Mouse (Mus musculus) forebrain, embryonic 16.5 days (tissue): ENCODE measurements around the gene Hist1h2ae. TPM values are rescaled to one million over a fixed set of nuclear protein-coding genes. Genes with fewer than 3 reads are reported as not detected.
A peak's percentile ranks its signal among the peaks of the same experiment; 100 is the strongest.
"Not testable (repeated sequence)": the region's sequence is repeated elsewhere in the genome, so short reads cannot be mapped to it uniquely, and the experiment has no call there.

Experiments used
- ATAC-seq: fragments of 200-750 bp; cut with Nextera tagmentation; 2 replicates; pipeline ENCODE4 v1.8.0; 2017; ENCODE audit warnings: mild to moderate bottlenecking, moderate library complexity
- H3K27ac ChIP-seq: fragments of 300-500 bp; sonication (generic); 2 replicates; pipeline ENCODE4 v1.5.1; 2014; ENCODE audit warnings: low read length, control low read depth
- H3K27me3 ChIP-seq: fragments of 300-500 bp; sonication (generic); replicated peaks from 2 replicates; pipeline ENCODE4 v1.6.1; 2014; ENCODE audit warnings: low read length; ENCODE audit not compliant: control insufficient read depth, insufficient read depth
- H3K36me3 ChIP-seq: fragments of 300-500 bp; sonication (generic); 2 replicates; pipeline ENCODE4 v1.6.1; 2014; ENCODE audit not compliant: control insufficient read depth, insufficient read depth
- H3K4me1 ChIP-seq: fragments of 300-500 bp; sonication (generic); replicated peaks from 2 replicates; pipeline ENCODE4 v1.6.1; 2014; ENCODE audit warnings: low read length; ENCODE audit not compliant: control insufficient read depth, insufficient read depth
- H3K4me2 ChIP-seq: fragments of 300-500 bp; sonication (generic); 2 replicates; pipeline ENCODE4 v1.6.1; 2014; ENCODE audit warnings: mild to moderate bottlenecking, low read length, control low read depth
- H3K4me3 ChIP-seq: fragments of 300-500 bp; sonication (generic); replicated peaks from 2 replicates; pipeline ENCODE4 v1.5.1; 2014; ENCODE audit warnings: mild to moderate bottlenecking, low read length, control low read depth
- H3K9ac ChIP-seq: fragments of 300-500 bp; sonication (generic); replicated peaks from 2 replicates; pipeline ENCODE4 v1.6.1; 2014; ENCODE audit warnings: low read depth, low read length, control low read depth
- H3K9me3 ChIP-seq: fragments of 300-500 bp; sonication (generic); 2 replicates; pipeline ENCODE4 v1.6.1; 2016; ENCODE audit warnings: low read length; ENCODE audit not compliant: control insufficient read depth
- WGBS: fragments of 180-500 bp; shearing (Covaris S2); extraction: QIAGEN DNeasy Blood & Tissue Kit; methylation state at CpG from one replicate; pipeline ENCODE4 v1.1.7; 2014; 5-methylcytosine and 5-hydroxymethylcytosine counted together
- polyA plus RNA-seq: library from polyadenylated mRNA; unstranded; fragments of >200 nt; fragmentation: Nextera tagmentation; extraction: Ambion mirVana; gene quantifications from 2 replicates; pipeline ENCODE4 v1.2.1, GENCODE M21; 2015

Hist1h2ae gene
- polyA plus RNA-seq, 1 experiment from 2014 or later = 33.0 TPM

GRCm38 (mm10) chr13:23554925-23555838 is 15.8 kb downstream of the Hist1h2ae start:
- H3K27ac ChIP-seq = peak overlapping the region; percentile 80
- H3K36me3 ChIP-seq = no peaks in the 10 kb centered on the region
- ATAC-seq = peak; percentile 84
- H3K4me1 ChIP-seq = peaks cover 16% of the 10 kb centered on the region
- H3K4me3 ChIP-seq = peak overlapping the region; percentile 58
- no peaks in the 10 kb centered on the region for H3K27me3 ChIP-seq
- under 1% methylated on average over 54 of the region's 54 CpGs for WGBS
- H3K9me3 ChIP-seq = no peaks in the 10 kb centered on the region
- H3K4me2 ChIP-seq = peak overlapping the region; percentile 99
- H3K9ac ChIP-seq = peak overlapping the region; percentile 68

GRCm38 (mm10) chr13:23554393-23554792 is 16.6 kb downstream of the Hist1h2ae start:
- H3K4me2 ChIP-seq = peak overlapping the region; percentile 99
- no peaks in the 10 kb centered on the region for H3K9me3 ChIP-seq
- H3K9ac ChIP-seq = peak overlapping the region; percentile 45
- peak overlapping the region; percentile 80 for H3K27ac ChIP-seq
- H3K27me3 ChIP-seq = no peaks in the 10 kb centered on the region
- 17% methylated on average over 9 of the region's 9 CpGs for WGBS
- peaks cover 16% of the 10 kb centered on the region for H3K4me1 ChIP-seq
- H3K36me3 ChIP-seq = no peaks in the 10 kb centered on the region
- H3K4me3 ChIP-seq = peak overlapping the region; percentile 58
- no peak for ATAC-seq

GRCm38 (mm10) chr13:23552962-23553361 is 18.1 kb downstream of the Hist1h2ae start, which contains the start of gene Hist1h1d:
Gene Hist1h1d, plus strand, starts transcription at chr13:23553262.
- H3K36me3 ChIP-seq = no peaks in the 10 kb centered on the region
- no peak for ATAC-seq
- H3K4me2 ChIP-seq = peak within 1 kb of the TSS; percentile 62
- no peak within 1 kb of the TSS for H3K9ac ChIP-seq
- H3K9me3 ChIP-seq = no peaks in the 10 kb centered on the region
- H3K27ac ChIP-seq = peak within 1 kb of the TSS; percentile 80
- no peaks in the 10 kb centered on the region for H3K27me3 ChIP-seq
- H3K4me1 ChIP-seq = peaks cover 16% of the 10 kb centered on the region
- H3K4me3 ChIP-seq = no peak within 1 kb of the TSS

GRCm38 (mm10) chr13:23551931-23552914 is 18.8 kb downstream of the Hist1h2ae start:
- Histone ChIP-seq H3K9ac (no peak overlapping the region), H3K4me2 (peak overlapping the region; percentile 62), H3K9me3 (no peaks in the 10 kb centered on the region), H3K27ac (peak overlapping the region; percentile 81), H3K27me3 (no peaks in the 10 kb centered on the region), H3K36me3 (no peaks in the 10 kb centered on the region), H3K4me3 (peak overlapping the region; percentile 44), H3K4me1 (peaks cover 16% of the 10 kb centered on the region)
- no peak for ATAC-seq
- 42% methylated on average over 8 of the region's 8 CpGs for WGBS

GRCm38 (mm10) chr13:23551146-23551834 is 19.7 kb downstream of the Hist1h2ae start, which contains the start of gene Hist1h4f:
Gene Hist1h4f, minus strand, starts transcription at chr13:23551648.
- Histone ChIP-seq H3K4me2 (peak within 1 kb of the TSS; percentile 62), H3K27ac (peak within 1 kb of the TSS; percentile 81), H3K4me1 (peaks cover 15% of the 10 kb centered on the region), H3K9ac (peak within 1 kb of the TSS; percentile 58), H3K4me3 (peak within 1 kb of the TSS; percentile 44)
- not testable (repeated sequence) for H3K9me3 ChIP-seq, H3K27me3 ChIP-seq, H3K36me3 ChIP-seq
- WGBS = under 1% methylated on average over 47 of the region's 47 CpGs
- peak; percentile 84 for ATAC-seq

- H3K27me3 ChIP-seq = no peaks in the 10 kb centered on the region
- H3K36me3 ChIP-seq = no peaks in the 10 kb centered on the region
- no peak for ATAC-seq
- H3K9ac ChIP-seq = peak overlapping the region; percentile 58
- WGBS = 4% methylated on average over 3 of the region's 3 CpGs
- H3K27ac ChIP-seq = peak overlapping the region; percentile 81
- H3K4me3 ChIP-seq = peak overlapping the region; percentile 44
- H3K4me1 ChIP-seq = peaks cover 16% of the 10 kb centered on the region
- H3K9me3 ChIP-seq = no peaks in the 10 kb centered on the region
- H3K4me2 ChIP-seq = peak overlapping the region; percentile 62
Measured at GRCm38 (mm10) chr13:23550761-23551145, 20.3 kb downstream of the Hist1h2ae start.

- H3K4me2 ChIP-seq = no peak overlapping the region
- 82% methylated on average over 5 of the region's 5 CpGs for WGBS
- no peaks in the 10 kb centered on the region for H3K9me3 ChIP-seq
- no peak for ATAC-seq
- H3K27me3 ChIP-seq = no peaks in the 10 kb centered on the region
- no peak overlapping the region for H3K9ac ChIP-seq
- H3K4me3 ChIP-seq = no peak overlapping the region
- peaks cover 8% of the 10 kb centered on the region for H3K4me1 ChIP-seq
- H3K27ac ChIP-seq = no peak overlapping the region
- H3K36me3 ChIP-seq = no peaks in the 10 kb centered on the region
Measured at GRCm38 (mm10) chr13:23546694-23547093, 24.3 kb downstream of the Hist1h2ae start.

GRCm38 (mm10) chr13:23544787-23545120 is 26.3 kb downstream of the Hist1h2ae start:
- Histone ChIP-seq H3K4me2 (peak overlapping the region; percentile 45), H3K4me3 (peak overlapping the region; percentile 54), H3K27ac (peak overlapping the region; percentile 94), H3K9ac (0 out of 2 replicates have a peak overlapping the region, but pooled peaks have one; percentile 42)
- not testable (repeated sequence) for H3K9me3 ChIP-seq, H3K4me1 ChIP-seq, H3K27me3 ChIP-seq, H3K36me3 ChIP-seq
- WGBS = 1% methylated on average over 12 of the region's 14 CpGs
- peak; percentile 14 for ATAC-seq
